Mouse (Mus musculus) cerebral cortex, adult 2 months (tissue): ENCODE data around the gene 2310061I04Rik.

Experiments
- WGBS: fragments of 180-500 bp; shearing (Covaris S2); methylation state at CpG from one replicate; pipeline ENCODE4 v1.1.7; 2018; 5-methylcytosine and 5-hydroxymethylcytosine counted together

The 2310061I04Rik gene

DNA sequence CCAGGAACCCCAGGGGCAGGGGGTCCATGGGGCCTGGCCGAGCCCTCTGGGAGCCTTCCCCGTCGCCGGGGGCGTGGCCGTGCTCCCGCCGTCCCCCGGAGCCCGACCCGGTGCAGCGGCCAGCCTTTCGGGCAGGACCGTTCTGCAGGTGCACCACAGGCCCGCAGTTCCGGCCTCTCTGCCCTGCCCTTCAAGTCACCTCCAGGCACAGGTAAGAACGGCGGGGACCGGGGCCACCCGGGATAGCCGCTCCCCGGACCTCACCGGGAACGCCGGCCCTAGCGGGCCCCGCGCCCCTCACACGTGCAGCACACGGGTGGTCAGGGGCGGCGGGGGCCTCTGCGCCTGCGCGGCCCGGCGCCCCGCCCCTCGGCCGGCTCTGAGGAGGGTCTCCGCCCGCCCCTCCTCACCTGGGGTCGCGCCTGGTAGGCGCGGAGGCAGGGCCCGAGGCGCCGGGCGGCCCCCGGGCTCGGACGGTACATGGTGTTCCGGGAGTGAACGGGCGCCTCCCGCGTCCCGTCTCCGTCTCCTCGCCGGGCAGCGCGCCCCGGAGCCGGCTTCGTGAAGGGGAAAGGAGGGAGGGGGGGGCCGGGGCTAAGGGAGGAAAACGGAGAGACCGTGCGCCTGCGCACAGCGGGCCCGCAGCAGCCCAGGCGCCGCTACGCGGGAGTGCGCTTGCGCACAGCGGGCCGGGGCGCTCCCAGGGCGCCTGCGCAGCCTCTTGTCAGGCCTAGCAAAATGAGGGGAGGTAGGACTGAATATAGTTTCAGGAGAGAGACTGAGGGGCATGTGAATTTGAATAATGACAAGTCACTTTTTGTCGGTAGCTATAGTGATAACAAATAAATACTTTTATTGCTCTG, at the start of gene 2310061I04Rik:
Gene 2310061I04Rik, minus strand, starts transcription at position 651 of the 863 bp plus-strand sequence.
- WGBS: 1% methylated on average over 83 of the region's 86 CpGs

DNA sequence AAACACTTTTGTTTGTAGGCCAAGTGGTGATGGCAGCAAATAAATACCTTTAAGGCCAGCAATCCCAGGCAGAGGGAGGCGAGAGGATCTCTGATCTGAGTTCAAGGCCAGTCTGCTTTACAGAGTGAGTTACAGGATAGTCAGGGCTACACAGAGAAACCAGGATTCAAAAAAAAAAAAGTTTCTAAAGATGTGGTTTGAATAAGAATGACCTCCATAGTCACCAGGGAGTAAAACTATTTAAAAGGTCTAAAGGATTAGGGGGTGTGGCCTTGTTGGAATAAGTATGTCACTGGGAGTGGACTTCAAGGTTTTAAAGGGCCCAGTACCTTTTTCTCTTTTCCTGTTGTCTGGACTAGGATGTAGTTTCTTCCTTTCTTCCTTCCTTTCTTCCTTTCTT, 42.7 kb upstream of the 2310061I04Rik start:
- 70% methylated on average over 1 of the region's 1 CpGs for WGBS

DNA sequence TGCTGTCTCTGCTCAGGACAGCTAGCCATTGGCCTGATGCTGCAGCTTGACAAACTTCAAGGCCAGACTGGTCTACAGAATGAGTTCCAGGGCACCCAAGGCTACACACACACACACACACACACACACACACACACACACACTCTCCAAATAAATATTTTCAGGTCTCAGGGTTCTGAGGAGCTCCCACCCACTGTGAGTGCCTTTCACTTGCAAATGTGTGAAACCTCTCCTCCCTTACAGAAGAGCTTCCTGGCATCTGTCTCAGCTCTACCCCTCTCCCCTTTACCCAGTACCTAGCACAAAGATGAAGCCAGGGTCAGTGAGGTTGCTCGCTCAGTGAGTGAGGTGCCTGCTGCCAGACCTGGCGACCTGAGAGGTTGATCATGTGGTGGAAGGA, 41.9 kb upstream of the 2310061I04Rik start:
- WGBS: 68% methylated on average over 2 of the region's 2 CpGs

- 39% methylated on average over 2 of the region's 2 CpGs for WGBS
These were observed 40.6 kb upstream of the 2310061I04Rik start for GRCm38 (mm10) chr17:35937700-35938348.

GRCm38 (mm10) chr17:35935763-35936162, 38.5 kb upstream of the 2310061I04Rik start:
- 91% methylated on average over 14 of the region's 14 CpGs for WGBS

- WGBS: 90% methylated on average over 4 of the region's 4 CpGs
These were observed 35.4 kb upstream of the 2310061I04Rik start for GRCm38 (mm10) chr17:35932608-35933007.

DNA sequence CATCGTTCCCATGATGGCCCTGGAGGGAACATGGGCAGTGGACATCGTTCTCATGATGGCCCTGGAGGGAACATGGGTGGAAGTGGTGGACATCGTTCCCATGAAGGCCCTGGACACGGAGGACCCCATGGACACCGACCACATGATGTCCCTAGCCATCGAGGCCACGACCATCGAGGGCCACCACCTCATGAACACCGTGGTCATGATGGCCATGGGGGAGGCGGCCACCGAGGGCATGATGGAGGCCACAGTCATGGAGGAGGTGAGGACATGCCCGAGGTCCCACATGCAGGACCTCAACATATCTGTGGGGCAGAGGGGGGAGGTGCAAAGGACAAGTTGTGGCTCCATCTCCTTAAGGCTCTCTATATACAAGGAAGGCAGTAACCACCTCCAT, 33.4 kb upstream of the 2310061I04Rik start:
- 93% methylated on average over 12 of the region's 12 CpGs for WGBS

- 96% methylated on average over 2 of the region's 2 CpGs for WGBS
These were observed 32.3 kb upstream of the 2310061I04Rik start for GRCm38 (mm10) chr17:35929534-35929933.

DNA sequence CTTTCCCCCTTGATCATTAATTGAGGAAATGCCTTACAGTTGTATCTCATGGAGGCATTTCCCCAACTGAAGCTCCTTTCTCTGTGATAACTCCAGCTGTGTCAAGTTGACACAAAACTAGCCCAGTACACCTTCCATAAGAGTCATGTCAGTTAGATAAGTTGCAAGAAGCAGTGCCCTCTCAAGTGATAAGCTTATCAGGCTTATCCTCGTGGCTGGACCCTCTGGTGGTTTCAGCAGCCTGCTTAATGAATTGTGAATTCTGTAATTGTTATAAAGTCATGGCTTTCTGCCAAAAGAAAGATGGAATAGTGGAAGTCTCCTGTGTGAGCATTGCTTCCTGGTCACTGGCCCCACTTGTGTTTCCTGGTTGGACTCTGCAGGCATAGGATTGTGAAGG, 30.2 kb upstream of the 2310061I04Rik start:
- 66% methylated on average over 1 of the region's 1 CpGs for WGBS

DNA sequence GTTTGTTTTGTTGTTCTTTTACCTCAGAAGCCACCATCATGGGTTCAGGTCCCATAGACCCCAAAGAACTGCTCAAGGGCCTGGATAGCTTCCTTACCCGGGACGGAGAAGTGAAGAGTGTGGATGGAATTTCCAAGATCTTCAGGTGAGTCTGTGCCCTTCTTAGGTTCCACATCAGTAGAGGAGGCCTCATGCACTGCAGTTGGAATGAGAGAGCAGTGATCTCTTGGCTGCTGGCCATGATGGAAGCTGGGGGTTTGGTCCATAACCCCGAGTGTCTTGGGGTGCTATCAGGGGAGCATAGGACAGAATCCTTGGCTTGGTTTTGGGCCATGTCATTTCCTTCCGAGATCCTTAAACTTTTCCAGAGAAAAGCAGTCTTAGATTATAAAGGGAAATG, 26.1 kb upstream of the 2310061I04Rik start:
- WGBS: 81% methylated on average over 4 of the region's 4 CpGs

GRCm38 (mm10) chr17:35922566-35922965, 25.3 kb upstream of the 2310061I04Rik start:
- WGBS: 53% methylated on average over 3 of the region's 3 CpGs

- 24% methylated on average over 4 of the region's 4 CpGs for whole genome bisulfite sequencing
These were observed 24.5 kb upstream of the 2310061I04Rik start for GRCm38 (mm10) chr17:35921710-35922109.

DNA sequence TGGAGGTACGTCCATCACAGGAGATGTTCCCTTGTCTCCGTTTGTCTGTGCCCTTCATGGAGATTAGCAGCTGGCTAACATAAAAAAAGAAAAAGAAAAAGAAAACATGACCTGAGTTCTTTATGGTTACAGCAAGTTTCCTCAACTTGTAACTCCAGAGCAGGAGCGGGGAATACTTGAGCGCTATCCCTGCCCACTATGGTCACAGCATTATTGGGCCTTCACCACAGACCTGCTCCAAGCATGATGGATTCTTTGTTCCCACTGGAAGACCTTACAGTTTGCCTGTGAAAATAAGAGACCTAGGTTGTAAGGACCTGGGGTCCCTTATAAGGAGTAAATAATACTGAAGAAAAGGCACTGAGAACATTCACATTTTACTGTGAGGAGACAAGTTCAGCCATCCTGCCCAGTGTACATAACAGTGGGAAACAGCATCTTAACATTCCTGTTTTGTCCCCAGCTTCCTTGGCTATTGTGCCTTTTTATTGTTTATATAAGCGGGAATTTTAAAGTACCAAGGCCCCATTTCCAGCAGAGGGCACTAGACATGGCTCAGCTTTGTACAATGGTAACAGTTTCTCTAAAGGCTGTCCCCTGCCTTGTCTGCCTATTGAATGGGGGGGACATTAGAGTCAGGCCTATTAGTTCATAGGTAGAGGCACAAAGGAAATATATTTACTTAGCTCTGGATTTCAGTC, 23.8 kb upstream of the 2310061I04Rik start:
- WGBS: 54% methylated on average over 5 of the region's 5 CpGs

DNA sequence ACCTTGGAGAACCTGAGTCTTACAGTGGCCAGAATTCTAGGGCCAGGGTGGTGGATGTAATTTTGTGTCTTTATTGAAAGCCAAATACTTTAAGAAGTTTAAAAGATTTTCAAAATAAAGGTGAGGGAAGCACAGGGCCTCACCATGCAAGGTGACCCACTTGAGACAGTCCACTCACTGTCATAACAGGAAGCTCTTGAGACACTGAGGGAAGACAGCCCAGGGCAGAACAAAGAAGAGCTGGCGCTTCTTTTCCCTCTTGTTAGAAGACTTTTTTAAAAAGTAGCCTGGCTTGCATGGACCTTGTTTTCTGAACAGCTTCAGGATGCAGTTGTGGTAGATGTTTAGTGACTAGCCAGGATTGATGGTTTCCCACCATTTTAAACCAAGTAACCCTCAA, 23.2 kb upstream of the 2310061I04Rik start:
- 55% methylated on average over 1 of the region's 1 CpGs for WGBS

DNA sequence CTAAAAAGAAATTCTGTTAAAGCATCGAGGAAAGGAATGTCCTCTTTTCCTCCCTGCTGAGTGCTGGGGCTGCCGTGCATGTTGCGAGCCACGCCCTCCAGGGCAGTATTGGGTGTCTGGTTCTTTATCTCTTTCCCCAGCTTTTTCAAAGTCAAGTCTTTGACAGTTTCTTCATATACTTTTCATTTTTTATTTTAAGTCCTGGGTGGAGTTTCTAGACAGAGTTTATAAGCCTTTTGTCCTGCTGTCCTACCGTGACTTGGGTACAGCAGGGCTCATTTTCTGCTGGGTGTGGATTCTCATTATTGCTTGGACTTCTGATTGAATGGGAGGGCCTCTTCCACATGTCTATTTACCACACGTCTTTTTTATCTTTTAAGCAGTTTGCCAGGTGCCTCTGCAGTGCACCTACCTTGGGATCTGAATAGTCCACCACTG, 22.7 kb upstream of the 2310061I04Rik start:
- WGBS: 24% methylated on average over 6 of the region's 6 CpGs

DNA sequence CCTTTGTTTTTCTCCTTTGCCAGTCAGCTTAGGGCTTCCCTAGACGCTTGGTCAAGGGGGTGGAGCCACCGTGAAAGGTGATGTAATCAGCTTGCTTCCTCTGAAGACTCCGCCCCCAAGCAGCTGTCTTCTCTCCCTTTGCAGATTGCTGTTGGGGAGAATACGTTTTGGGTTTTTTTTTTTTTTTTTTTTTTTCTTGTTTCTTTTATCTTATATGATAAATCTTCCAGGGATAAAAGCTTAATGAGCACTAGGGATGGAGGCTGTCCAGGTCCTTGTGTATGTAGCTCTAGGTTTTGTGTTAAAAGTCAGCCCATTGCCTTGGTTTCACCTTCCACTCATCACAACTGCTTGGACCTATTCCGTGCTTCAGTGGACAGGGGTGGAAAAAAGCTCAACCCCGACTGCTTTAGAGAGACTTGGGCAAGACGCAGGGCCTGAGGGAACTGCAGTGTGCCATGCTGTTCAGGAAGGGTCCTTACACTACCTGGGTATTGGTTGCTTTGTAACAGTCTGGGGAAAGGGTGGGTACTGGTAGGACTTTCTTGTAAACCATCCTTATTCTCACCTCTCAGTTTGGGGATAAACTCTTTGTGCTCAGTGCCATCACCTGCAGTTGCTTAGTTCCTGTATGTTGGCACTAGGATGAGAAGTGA, 22.0 kb upstream of the 2310061I04Rik start:
- WGBS: under 1% methylated on average over 7 of the region's 7 CpGs

DNA sequence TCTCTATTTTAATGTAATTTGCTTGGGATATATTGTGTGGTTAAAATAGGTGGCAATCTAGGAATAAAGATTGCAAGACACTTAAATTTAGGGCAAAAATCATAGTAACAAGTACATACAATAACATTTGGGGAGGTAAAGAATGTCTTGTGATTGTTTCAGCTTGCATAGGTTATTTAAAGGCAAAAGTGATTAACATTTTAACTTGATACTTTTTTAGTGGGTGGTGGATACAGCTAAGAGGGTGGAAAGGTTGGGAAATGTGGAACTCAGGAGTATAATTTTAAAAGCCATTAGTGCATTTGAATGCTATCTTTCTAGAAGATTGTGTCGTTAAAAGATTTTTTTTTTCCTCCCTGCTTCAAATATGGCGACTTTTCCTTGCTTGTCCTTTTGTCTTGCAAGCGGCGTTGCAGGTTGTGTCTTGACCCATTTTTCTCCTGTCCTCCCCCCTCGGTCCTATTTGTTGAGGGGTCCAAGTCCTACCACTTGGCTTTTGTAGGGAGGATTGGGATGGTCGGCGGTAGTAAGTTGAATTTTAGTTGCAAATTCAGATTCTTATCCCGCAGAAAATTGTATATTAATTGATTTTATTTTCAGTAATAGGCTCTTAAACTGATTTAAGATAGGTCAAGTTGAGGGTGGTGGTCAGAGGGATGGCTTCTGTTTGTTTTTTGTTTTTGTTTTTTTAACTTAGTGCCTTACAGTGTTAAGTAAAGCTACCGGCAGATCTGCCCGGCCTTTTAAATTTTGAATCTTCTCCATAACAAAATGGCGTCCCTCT, 21.2 kb upstream of the 2310061I04Rik start:
- WGBS: 1% methylated on average over 11 of the region's 11 CpGs

- WGBS: 0% methylated on average over 13 of the region's 13 CpGs
These were observed 20.4 kb upstream of the 2310061I04Rik start for GRCm38 (mm10) chr17:35917463-35918251.

DNA sequence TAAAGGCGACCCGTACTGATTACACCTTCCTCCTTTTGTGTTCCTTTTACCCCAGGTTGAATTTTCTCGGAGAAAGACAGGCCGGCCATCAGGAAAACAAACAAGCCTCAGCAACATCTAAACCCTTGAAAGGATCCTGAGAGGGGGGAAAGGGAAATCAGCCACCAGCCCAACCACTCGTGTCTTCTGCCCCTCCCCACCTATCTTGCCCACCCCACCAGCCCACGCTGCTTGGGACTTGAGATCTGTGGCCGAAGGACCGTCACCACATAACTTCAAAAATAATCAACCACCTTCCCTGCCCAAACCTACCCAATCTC, 19.9 kb upstream of the 2310061I04Rik start:
- 0% methylated on average over 8 of the region's 8 CpGs for WGBS
